Mouse (Mus musculus) brain, embryonic 14.5 days (tissue): ENCODE data around the gene Spen.
A peak's percentile ranks its signal among the peaks of the same experiment; 100 is the strongest.

Experiments used
- CTCF ChIP-seq: fragments of 200-500 bp; IDR thresholded peaks from 2 replicates; pipeline ENCODE4 v1.5.1; 2012; ENCODE audit warnings: inconsistent platforms, mild to moderate bottlenecking, moderate library complexity, borderline replicate concordance; ENCODE audit not compliant: insufficient read depth, insufficient read length; ENCODE audit errors: extremely low read depth
- POLR2A ChIP-seq: fragments of 200-500 bp; IDR thresholded peaks from 2 replicates; pipeline ENCODE4 v1.6.1; 2012; ENCODE audit warnings: mild to moderate bottlenecking, inconsistent platforms, borderline replicate concordance; ENCODE audit not compliant: poor library complexity, insufficient read depth, insufficient read length, severe bottlenecking; ENCODE audit errors: extremely low read depth

DNA sequence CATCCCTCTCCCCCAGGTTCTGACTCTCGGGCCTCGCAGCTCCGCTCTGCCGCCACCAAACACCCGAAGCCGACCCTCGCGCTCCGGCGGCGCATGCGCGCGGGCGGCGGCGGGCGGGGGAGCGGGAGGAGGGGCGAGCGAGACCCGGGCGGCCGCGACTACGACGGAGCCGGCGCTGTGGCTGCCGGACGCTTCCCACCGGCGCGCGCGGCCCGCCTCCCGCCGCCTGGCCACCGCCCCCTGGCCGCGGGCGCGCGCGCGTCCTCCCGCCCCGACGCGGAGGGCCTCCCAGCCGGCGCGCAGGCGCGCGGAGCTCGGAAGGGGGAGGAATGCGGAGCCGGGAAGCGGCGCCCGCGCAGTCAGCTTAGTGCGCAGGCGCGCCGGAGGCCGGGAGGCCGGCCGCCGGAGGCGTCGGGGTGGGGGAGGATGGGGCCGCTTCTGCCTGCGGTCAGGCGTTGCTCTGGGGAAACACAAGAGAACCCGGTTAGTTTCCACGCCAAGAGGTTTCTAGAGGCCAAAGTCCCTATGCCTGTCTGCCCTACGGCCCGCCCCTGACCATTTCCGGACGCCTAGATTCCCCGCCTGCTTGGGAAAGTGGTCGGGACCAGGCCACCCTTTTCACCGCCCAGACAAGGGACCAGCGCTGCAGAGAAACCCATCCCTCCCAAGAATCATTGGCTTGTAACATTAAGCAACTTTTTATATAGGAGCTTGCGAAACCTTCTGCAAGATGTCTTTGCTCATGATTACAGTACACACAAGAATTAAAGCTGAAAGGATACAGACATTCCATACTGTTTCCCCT lies at the start of gene Spen:
- peak; percentile 97 for TF ChIP-seq POLR2A
- no peak for TF ChIP-seq CTCF
